Mouse (Mus musculus) spleen, adult 2 months (tissue): Measurements from ENCODE around the gene Hibch. TPM values are rescaled to one million over a fixed set of nuclear protein-coding genes. Genes with fewer than 3 reads are reported as not detected.

Experiments
- DNase-seq, 2 experiments: peaks; one replicate each; pipeline versions ENCODE4 v3.0.0 to v3.0.0-alpha.2; 2012 to 2021; ENCODE audit warnings: low spot score in 2 of 2, low read depth in 1 of 2
- H3K27ac ChIP-seq: fragments of 200-500 bp; 2 replicates; pipeline ENCODE4 v1.5.1; 2012; ENCODE audit warnings: low read length, inconsistent platforms; ENCODE audit not compliant: insufficient read depth
- H3K27me3 ChIP-seq: fragments of 200-500 bp; 2 replicates; pipeline ENCODE4 v1.6.1; 2012; ENCODE audit warnings: mild to moderate bottlenecking, moderate library complexity, low read length, inconsistent platforms; ENCODE audit not compliant: control insufficient read depth, insufficient read depth
- H3K36me3 ChIP-seq: fragments of 200-500 bp; 2 replicates; pipeline ENCODE4 v1.6.1; 2012; ENCODE audit warnings: mild to moderate bottlenecking, low read length, inconsistent platforms; ENCODE audit not compliant: control insufficient read depth, insufficient read depth
- H3K4me1 ChIP-seq: fragments of 200-500 bp; 2 replicates; pipeline ENCODE4 v1.6.1; 2011; ENCODE audit warnings: inconsistent platforms; ENCODE audit not compliant: control insufficient read depth, insufficient read depth, insufficient read length
- H3K4me3 ChIP-seq: fragments of 200-500 bp; 2 replicates; pipeline ENCODE4 v1.5.1; 2011; ENCODE audit warnings: mild to moderate bottlenecking, inconsistent platforms; ENCODE audit not compliant: insufficient read depth, insufficient read length; ENCODE audit errors: extremely low read depth
- CTCF ChIP-seq: fragments of 200-500 bp; IDR thresholded peaks from 2 replicates; pipeline ENCODE4 v1.5.1; 2011; ENCODE audit warnings: mild to moderate bottlenecking, inconsistent platforms; ENCODE audit not compliant: insufficient read depth, insufficient read length, insufficient replicate concordance; ENCODE audit errors: extremely low read depth
- POLR2A ChIP-seq: fragments of 200-500 bp; IDR thresholded peaks from 2 replicates; pipeline ENCODE4 v1.6.1; 2011; ENCODE audit warnings: low read depth, low read length, inconsistent platforms
- WGBS: fragments of 180-500 bp; shearing (Covaris S2); methylation state at CpG from one replicate; pipeline ENCODE4 v1.1.7; 2018; 5-methylcytosine and 5-hydroxymethylcytosine counted together
- polyA plus RNA-seq: library from polyadenylated mRNA; depleted of rRNA; stranded (reverse); fragments of >200 nt; gene quantifications from 2 replicates; pipeline ENCODE4 v1.2.3, GENCODE M21; 2012

Hibch gene
- polyA plus RNA-seq, 1 experiment = 7.6 TPM

- 76% methylated on average over 5 of the region's 5 CpGs for WGBS
- no peak for TF ChIP-seq CTCF
- no peak for TF ChIP-seq POLR2A
- H3K4me1 ChIP-seq = peaks cover 12% of the 10 kb centered on the region
- no peak for DNase-seq
- no peak overlapping the region for H3K27ac ChIP-seq
- no peaks in the 10 kb centered on the region for H3K36me3 ChIP-seq
- H3K27me3 ChIP-seq = no peaks in the 10 kb centered on the region
- no peak overlapping the region for H3K4me3 ChIP-seq
Measured at GRCm38 (mm10) chr1:52802406-52802975, 42.2 kb upstream of the Hibch start.

GRCm38 (mm10) chr1:52805041-52805440 lies 39.7 kb upstream of the Hibch start:
- no peak for DNase-seq
- 95% methylated on average over 1 of the region's 1 CpGs for WGBS
- H3K4me3 ChIP-seq = no peak overlapping the region
- H3K27me3 ChIP-seq = no peaks in the 10 kb centered on the region
- no peak overlapping the region for H3K27ac ChIP-seq
- H3K36me3 ChIP-seq = no peaks in the 10 kb centered on the region
- H3K4me1 ChIP-seq = peaks cover 10% of the 10 kb centered on the region; the same call in 1 of the 2 replicates
- TF ChIP-seq CTCF (no peak), POLR2A (no peak)

GRCm38 (mm10) chr1:52808456-52808855 lies 36.3 kb upstream of the Hibch start:
- H3K4me1 ChIP-seq = no peaks in the 10 kb centered on the region
- DNase-seq = no peak
- no peaks in the 10 kb centered on the region for H3K36me3 ChIP-seq
- no peaks in the 10 kb centered on the region for H3K27me3 ChIP-seq
- no peak overlapping the region for H3K4me3 ChIP-seq
- 85% methylated on average over 6 of the region's 6 CpGs for WGBS
- TF ChIP-seq CTCF = no peak
- TF ChIP-seq POLR2A = no peak
- H3K27ac ChIP-seq = no peak overlapping the region

GRCm38 (mm10) chr1:52816232-52816891 lies 28.4 kb upstream of the Hibch start:
- DNase-seq = no peak
- no peak overlapping the region for H3K27ac ChIP-seq
- H3K27me3 ChIP-seq = no peaks in the 10 kb centered on the region
- WGBS = 16% methylated on average over 13 of the region's 13 CpGs
- H3K4me3 ChIP-seq = no peak overlapping the region; the same call in 1 of the 2 replicates
- no peaks in the 10 kb centered on the region for H3K36me3 ChIP-seq
- peaks cover 3% of the 10 kb centered on the region for H3K4me1 ChIP-seq
- TF ChIP-seq POLR2A (no peak), CTCF (no peak)

- Histone ChIP-seq H3K4me3 (peak within 1 kb of the TSS; percentile 73), H3K36me3 (no peaks in the 10 kb centered on the region), H3K27ac (peak within 1 kb of the TSS; percentile 59), H3K27me3 (no peaks in the 10 kb centered on the region), H3K4me1 (peaks cover 3% of the 10 kb centered on the region)
- under 1% methylated on average over 52 of the region's 59 CpGs for WGBS
- peak; percentile 3; the same call in 1 of the 2 replicates for TF ChIP-seq POLR2A
- peak; percentile 45; the same call in 1 of the 2 replicates for TF ChIP-seq CTCF
- DNase-seq = peak; percentile 66 to 74
Measured at GRCm38 (mm10) chr1:52816910-52817812, 27.6 kb upstream of the Hibch start, which contains the start of gene Inpp1. TSS of gene Inpp1 (minus strand) at chr1:52817688.

GRCm38 (mm10) chr1:52817813-52818147 lies 26.9 kb upstream of the Hibch start:
- peak overlapping the region; percentile 73; the same call in 1 of the 2 replicates for H3K4me3 ChIP-seq
- TF ChIP-seq POLR2A (no peak), CTCF (no peak)
- H3K27me3 ChIP-seq = no peaks in the 10 kb centered on the region
- H3K27ac ChIP-seq = 0 out of 2 replicates have a peak overlapping the region, but pooled peaks have one; percentile 20
- no peaks in the 10 kb centered on the region for H3K36me3 ChIP-seq
- WGBS = 5% methylated on average over 7 of the region's 7 CpGs
- peaks cover 3% of the 10 kb centered on the region for H3K4me1 ChIP-seq
- DNase-seq = peak in 1 of 2 experiments; percentile 14

GRCm38 (mm10) chr1:52839099-52839498 lies 5.6 kb upstream of the Hibch start:
- WGBS = 97% methylated on average over 3 of the region's 3 CpGs
- H3K4me1 ChIP-seq = peaks cover under 1% of the 10 kb centered on the region; the same call in 1 of the 2 replicates
- H3K36me3 ChIP-seq = no peaks in the 10 kb centered on the region
- no peak overlapping the region for H3K4me3 ChIP-seq
- H3K27ac ChIP-seq = no peak overlapping the region
- H3K27me3 ChIP-seq = no peaks in the 10 kb centered on the region
- DNase-seq = no peak
- no peak for TF ChIP-seq CTCF
- TF ChIP-seq POLR2A = no peak
